Mouse (Mus musculus): ENCODE measurements at regions not wholly inside any gene's neighbourhood (a gene's known extent, or its start where the extent isn't known, plus 50 kb on each side); places are given as distances from the start of the nearest gene placed in this dataset.
A peak's percentile ranks its signal among the peaks of the same experiment; 100 is the strongest.
"Not testable (repeated sequence)": the region's sequence is repeated elsewhere in the genome, so short reads cannot be mapped to it uniquely, and the experiment has no call there.

DNA sequence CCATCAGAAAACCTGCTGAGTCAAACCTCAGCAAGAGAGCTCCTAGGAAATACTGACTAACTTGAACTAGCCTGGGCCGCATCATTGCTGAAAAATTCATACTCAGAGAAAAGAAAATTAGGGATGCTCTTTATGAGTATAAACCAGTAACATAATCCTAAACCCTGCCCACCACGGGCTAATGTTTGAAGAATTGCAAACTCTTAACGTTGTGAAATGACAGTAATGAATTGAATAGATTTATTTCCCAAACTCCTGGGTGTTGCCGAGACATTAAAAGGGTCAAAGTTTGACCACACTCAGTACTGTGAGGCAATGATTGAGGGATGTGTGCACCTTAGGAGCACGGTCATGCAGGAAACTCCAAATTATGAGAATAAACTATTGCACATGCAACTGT, 125.3 kb downstream of the Gipc2 start:
- Histone ChIP-seq H3K27ac (no peak overlapping the region), H3K4me3 (no peak overlapping the region)
- intact Hi-C loops (cut with DNase I): no loop called here
- no peak for TF ChIP-seq CTCF (IDR thresholded peaks at IDR 0.05)
- no peak for DNase-seq (ENCODE audit: extremely low spot score in 1 of 2, low spot score in 2 of 2)

GRCm38 (mm10) chr3:152036819-152037218, 129.2 kb downstream of the Gipc2 start:
- not testable (repeated sequence) for H3K27ac ChIP-seq

DNA sequence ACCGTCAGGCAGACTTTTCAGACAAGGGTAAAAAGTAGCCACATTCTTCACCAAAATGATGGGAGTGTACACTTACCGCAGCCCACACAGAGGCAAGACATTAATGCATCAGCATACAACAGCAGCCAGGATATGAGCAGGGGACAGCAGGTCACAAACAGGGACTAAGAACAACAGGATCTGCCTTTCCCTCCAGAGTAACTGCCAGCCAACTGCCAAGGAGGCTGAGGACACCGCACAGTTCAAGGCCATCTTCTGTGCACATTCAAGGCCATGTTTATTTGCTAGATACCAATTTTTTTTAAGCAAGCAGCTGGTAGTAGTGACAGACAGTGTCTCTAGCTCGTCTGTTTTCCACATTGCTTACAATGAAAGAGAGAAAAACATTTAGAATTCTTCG, 130.6 kb downstream of the Gipc2 start:
- intact Hi-C loops (cut with DNase I): no loop called here
- no peak for TF ChIP-seq CTCF (IDR thresholded peaks at IDR 0.05)
- H3K4me3 ChIP-seq: no peak overlapping the region
- no peak for DNase-seq (ENCODE audit: extremely low spot score in 1 of 2, low spot score in 2 of 2)
- H3K27ac ChIP-seq: no peak overlapping the region

More at GRCm38 (mm10) chr3:152036819-152037218, 129.2 kb downstream of the Gipc2 start:
- intact Hi-C loops (cut with DNase I); DNase-seq (ENCODE audit: extremely low spot score in 1 of 2, low spot score in 2 of 2); H3K4me3 ChIP-seq: not testable (repeated sequence)

DNA sequence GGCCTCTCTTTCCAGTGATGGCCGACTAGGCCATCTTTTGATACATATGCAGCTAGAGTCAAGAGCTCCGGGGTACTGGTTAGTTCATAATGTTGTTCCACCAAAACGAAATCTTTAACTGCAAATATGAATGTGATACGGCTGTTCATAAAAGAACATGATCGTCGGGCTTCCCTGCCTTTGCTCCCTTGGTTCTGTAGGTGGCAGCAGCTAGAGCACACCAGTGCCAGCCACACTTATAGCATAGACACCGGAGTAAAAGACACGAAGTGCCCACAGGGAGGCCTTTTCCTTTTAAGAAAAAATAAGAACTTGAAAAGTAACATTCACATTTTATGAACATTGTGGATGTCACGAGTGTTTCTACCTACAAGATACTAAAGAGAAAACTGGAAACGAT, 131.3 kb downstream of the Gipc2 start:
- intact Hi-C loops (cut with DNase I): no loop called here
- Histone ChIP-seq H3K4me3 (no peak overlapping the region), H3K27ac (no peak overlapping the region)
- DNase-seq (ENCODE audit: extremely low spot score in 1 of 2, low spot score in 2 of 2): no peak
- TF ChIP-seq CTCF (IDR thresholded peaks at IDR 0.05): peak; percentile 25

DNA sequence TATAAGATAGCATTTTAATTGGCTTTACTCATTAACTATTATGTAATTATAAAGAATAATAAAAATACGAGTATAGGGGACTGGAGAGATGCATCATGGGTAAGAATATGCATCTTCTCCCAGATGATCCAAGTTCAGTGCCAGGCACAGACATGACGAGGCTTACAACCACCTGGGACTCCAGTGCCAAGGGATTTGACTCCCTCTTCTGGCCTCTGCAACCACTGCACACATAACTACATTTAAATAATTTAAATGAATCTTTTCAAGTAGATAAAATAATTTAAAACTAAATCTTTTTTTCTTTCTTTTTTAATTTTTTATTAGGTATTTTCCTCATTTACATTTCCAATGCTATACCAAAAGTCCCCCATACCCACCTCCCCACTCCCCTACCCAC, 131.8 kb downstream of the Gipc2 start:
- Histone ChIP-seq H3K4me3 (no peak overlapping the region), H3K27ac (no peak overlapping the region)
- intact Hi-C loops (cut with DNase I): no loop called here
- no peak for DNase-seq (ENCODE audit: extremely low spot score in 1 of 2, low spot score in 2 of 2)
- no peak for TF ChIP-seq CTCF (IDR thresholded peaks at IDR 0.05)

GRCm38 (mm10) chr3:152032663-152033318, 133.2 kb downstream of the Gipc2 start:
- no peak for TF ChIP-seq CTCF (IDR thresholded peaks at IDR 0.05)
- intact Hi-C loops (cut with DNase I): no loop called here
- Histone ChIP-seq H3K27ac (no peak overlapping the region), H3K4me3 (no peak overlapping the region)
- DNase-seq (ENCODE audit: extremely low spot score in 1 of 2, low spot score in 2 of 2): no peak

DNA sequence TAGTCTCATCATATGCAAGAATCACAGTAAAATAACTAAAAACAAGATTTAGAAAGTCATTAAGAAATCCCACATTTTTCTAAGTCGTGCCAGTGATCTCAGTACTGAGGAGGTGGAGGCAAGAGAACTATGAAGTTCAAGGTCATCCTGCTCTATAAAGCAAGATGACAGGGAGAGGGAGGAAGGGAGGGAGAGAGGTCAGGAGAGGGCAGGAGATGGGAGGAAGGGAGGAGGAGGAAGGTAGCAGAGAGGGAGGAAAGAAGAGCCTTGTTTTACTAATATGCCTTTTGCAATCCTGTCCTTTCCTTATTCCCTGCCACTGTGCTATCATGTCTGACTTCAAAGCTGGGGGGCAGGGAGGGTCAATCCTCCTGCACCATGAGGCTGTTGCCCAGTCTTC, 137.3 kb downstream of the Gipc2 start:
- TF ChIP-seq CTCF (IDR thresholded peaks at IDR 0.05): no peak
- H3K4me3 ChIP-seq: no peak overlapping the region

DNA sequence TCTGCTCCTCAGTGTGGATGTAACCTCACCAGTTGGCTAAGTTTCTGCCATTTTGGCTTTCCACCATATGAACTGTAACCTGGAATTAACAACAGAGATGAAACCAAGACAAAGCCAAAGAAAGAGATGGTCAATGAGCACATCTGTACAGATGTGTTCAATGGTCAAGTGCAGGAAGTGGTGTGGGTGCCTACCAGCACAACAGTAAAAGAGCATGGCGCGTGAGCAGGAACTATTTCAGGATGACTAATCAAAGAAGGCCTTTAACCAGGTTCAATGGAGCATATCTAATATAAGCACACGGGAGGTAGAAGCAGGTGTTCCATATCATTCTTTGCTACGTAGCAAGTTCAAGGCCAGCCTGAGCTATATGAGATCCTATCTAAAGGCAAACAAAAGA, 140.0 kb downstream of the Gipc2 start:
- H3K4me3 ChIP-seq: no peak overlapping the region
- intact Hi-C loops (cut with DNase I): no loop called here
- TF ChIP-seq CTCF (IDR thresholded peaks at IDR 0.05): no peak
- H3K27ac ChIP-seq: no peak overlapping the region
- no peak for DNase-seq (ENCODE audit: extremely low spot score in 1 of 2, low spot score in 2 of 2)

More for the DNA sequence above, 137.3 kb downstream of the Gipc2 start:
- H3K27ac ChIP-seq: no peak overlapping the region
- no peak for DNase-seq (ENCODE audit: extremely low spot score in 1 of 2, low spot score in 2 of 2)
- intact Hi-C loops (cut with DNase I): no loop called here

DNA sequence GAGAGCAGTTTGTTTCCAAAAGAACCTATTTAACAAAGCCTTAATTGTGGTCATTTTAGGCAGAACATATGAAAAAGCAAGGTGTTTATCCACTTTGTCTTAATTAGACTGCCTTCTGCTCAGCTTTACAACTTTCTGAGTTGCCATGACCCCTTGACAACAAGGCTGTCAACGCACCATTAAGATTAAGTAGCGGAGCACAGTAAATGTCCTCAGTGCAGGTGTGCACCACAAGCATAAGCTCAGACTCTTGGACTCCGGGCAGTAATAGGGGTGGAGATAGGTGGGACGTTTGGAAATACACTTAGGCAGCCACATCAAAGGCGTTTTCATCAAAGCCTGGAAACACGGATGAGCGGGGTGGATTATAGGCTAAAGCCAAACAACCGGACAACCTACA, 140.9 kb downstream of the Gipc2 start:
- intact Hi-C loops (cut with DNase I): no loop called here
- no peak for TF ChIP-seq CTCF (IDR thresholded peaks at IDR 0.05)
- DNase-seq (ENCODE audit: extremely low spot score in 1 of 2, low spot score in 2 of 2): no peak
- Histone ChIP-seq H3K4me3 (no peak overlapping the region), H3K27ac (no peak overlapping the region)

- no peak for DNase-seq (ENCODE audit: extremely low spot score in 1 of 2, low spot score in 2 of 2)
- no peak overlapping the region for H3K27ac ChIP-seq
- TF ChIP-seq CTCF (IDR thresholded peaks at IDR 0.05): no peak
- no peak overlapping the region for H3K4me3 ChIP-seq
- intact Hi-C loops (cut with DNase I): no loop called here
These were observed 159.3 kb downstream of the Gipc2 start for GRCm38 (mm10) chr3:152006747-152007146.

GRCm38 (mm10) chr3:152005366-152006025, 160.5 kb downstream of the Gipc2 start:
- no peak for TF ChIP-seq CTCF (IDR thresholded peaks at IDR 0.05)
- intact Hi-C loops (cut with DNase I): no loop called here
- no peak overlapping the region for H3K4me3 ChIP-seq
- no peak for DNase-seq (ENCODE audit: extremely low spot score in 1 of 2, low spot score in 2 of 2)
- no peak overlapping the region for H3K27ac ChIP-seq

DNA sequence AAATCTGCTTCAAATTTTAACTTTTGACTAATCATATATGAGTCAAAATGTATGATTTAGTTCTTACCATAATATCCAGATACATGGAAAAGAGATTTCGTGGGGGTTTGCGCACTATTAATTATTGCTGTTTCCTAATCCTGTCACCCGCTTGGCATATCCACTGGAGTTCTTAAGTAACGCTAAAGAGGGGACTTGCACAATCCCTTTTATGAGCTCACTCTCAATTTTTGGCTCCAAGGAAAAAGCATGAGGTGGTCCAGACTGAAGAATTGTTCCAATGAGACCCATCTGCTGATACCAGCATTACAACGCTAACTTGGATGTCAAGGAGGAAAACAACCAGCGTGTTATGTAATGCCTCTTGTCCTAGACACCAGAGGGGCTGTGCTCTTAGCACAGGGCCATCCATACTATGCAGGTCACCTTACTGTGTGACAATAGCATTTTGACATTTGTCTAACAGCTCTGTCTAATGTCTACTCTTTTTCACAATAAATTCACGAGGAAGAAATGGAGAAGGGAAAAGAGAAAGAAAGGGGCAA, 161.5 kb downstream of the Gipc2 start:
- TF ChIP-seq CTCF (IDR thresholded peaks at IDR 0.05): no peak

More for the DNA sequence above, 161.5 kb downstream of the Gipc2 start:
- H3K4me3 ChIP-seq: no peak overlapping the region
- no peak for DNase-seq (ENCODE audit: extremely low spot score in 1 of 2, low spot score in 2 of 2)
- H3K27ac ChIP-seq: no peak overlapping the region
- intact Hi-C loops (cut with DNase I): no loop called here
